Mouse (Mus musculus): ENCODE measurements around the gene Rab24. TPM values are rescaled to one million over a fixed set of nuclear protein-coding genes. Genes with fewer than 3 reads are reported as not detected.

Rab24 gene
- polyA plus RNA-seq, 1 experiment from 2014 or later = 94.0 TPM

DNA sequence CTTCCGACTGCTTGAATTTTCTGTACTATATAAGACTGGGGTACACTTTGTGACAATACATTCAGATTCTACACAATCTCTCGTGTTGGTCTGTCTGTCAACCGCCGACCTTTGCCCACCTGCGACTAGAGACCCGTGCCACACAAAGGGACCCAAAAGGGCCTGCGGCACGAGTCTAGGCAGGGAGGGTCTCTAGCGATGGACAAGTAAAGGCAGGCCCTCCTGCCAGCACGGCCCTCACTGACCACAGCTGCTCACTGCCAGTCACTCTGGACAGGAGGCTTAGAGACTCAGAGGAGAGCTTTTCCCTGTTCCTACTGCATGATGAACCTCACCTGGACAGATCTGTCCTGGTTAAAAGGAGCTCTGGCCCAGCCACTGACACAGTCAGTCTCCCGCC lies 20.7 kb upstream of the Rab24 start:
- in situ Hi-C loops (cut with MboI; ENCODE audit: low pct_unique_long_range_greater_than_20kb) = no loop called here
- ChIA-PET POLR2A (no interaction called here), CTCF (no interaction called here)
- no peak for ATAC-seq
- no peaks in the 10 kb centered on the region for H3K27me3 ChIP-seq
- no peak for TF ChIP-seq CTCF (IDR thresholded peaks at IDR 0.05)
- no peak for DNase-seq (ENCODE audit: low read depth, low spot score)

DNA sequence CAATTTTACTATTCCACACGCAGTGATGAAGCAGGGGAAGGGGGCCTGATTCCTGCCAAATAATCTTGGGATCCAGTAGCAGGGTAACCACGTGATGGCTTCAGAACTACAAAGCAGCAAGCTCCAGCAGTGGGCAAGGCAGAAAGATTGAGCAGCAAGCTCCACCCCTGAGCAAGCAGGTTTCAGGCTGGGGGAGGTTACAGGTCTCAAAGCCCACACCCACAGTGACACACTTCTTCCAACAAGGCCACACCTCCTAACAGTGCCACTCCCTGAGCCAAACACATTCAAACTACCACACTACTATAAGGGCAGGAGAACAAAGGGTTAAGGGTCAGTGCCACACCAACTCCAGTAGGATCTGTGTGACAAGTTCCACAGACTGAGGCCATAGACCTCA lies 17.5 kb upstream of the Rab24 start:
- in situ Hi-C loops (cut with MboI; ENCODE audit: low pct_unique_long_range_greater_than_20kb) = no loop called here
- ATAC-seq (no peak), DNase-seq (ENCODE audit: low read depth, low spot score) (no peak)
- H3K27me3 ChIP-seq = no peaks in the 10 kb centered on the region
- ChIA-PET POLR2A (interaction anchor here (0.5 kb wide), 1 partner anchor 82 kb away, joined by 3 read pairs; no protein-coding TSS in a partner anchor), CTCF (interaction anchor here (0.6 to 2.0 kb wide), 2 partner anchors 9 to 11 kb away, joined by 4 to 8 read pairs; no protein-coding TSS in a partner anchor)
- TF ChIP-seq CTCF (IDR thresholded peaks at IDR 0.05) = no peak

DNA sequence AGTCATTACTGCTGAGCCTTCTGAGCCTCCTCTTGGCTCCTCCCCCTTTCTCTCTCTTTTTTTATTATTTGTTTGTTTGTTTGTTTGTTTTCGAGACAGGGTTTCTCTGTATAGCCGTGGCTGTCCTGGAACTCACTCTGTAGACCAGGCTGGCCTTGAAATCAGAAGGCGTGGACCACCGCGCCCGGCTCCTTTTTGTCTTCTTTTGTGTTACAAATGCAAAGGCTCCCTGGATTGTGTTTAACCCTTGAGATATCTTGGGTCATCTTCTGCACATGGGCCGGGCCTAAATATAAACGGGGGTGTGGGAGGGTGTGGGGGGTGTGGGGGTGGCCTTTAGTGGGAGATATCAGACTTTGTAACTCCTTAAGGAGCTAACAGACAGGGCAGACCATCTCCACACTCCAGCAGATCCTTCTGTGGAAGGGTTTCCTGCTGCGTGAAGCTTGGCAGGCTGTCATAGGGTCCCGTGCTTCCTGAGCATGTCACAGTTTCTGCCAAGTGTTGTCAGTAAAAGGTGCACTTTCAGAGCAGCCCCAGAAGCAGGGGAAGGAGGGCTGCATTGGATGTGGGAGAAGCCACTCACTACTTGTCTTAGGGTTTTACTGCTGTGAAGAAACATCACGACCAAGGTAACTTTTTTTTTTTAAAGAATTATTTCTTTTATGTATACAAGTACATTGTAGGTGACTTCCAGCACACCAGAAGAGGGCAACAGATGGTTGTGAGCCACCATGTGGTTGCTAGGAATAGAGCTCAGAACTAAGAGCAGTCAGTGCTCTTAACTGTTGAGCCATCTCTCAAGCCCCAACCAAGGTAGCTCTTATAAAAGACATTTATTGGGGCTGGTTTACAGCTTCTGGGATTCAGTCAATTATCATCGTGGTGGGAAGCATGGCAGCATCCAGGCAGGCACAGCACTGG lies 16.6 kb upstream of the Rab24 start:
- TF ChIP-seq CTCF (IDR thresholded peaks at IDR 0.05) = no peak
- H3K27me3 ChIP-seq = no peaks in the 10 kb centered on the region
- ATAC-seq (no peak), DNase-seq (ENCODE audit: low read depth, low spot score) (no peak)
- ChIA-PET CTCF (interaction anchor here (2.0 kb wide), 1 partner anchor 10 kb away, joined by 8 read pairs; no protein-coding TSS in a partner anchor), POLR2A (interaction anchor here (0.5 to 0.6 kb wide), 2 partner anchors 83 to 344 kb away, joined by 3 read pairs; no protein-coding TSS in a partner anchor)
- in situ Hi-C loops (cut with MboI; ENCODE audit: low pct_unique_long_range_greater_than_20kb) = no loop called here

DNA sequence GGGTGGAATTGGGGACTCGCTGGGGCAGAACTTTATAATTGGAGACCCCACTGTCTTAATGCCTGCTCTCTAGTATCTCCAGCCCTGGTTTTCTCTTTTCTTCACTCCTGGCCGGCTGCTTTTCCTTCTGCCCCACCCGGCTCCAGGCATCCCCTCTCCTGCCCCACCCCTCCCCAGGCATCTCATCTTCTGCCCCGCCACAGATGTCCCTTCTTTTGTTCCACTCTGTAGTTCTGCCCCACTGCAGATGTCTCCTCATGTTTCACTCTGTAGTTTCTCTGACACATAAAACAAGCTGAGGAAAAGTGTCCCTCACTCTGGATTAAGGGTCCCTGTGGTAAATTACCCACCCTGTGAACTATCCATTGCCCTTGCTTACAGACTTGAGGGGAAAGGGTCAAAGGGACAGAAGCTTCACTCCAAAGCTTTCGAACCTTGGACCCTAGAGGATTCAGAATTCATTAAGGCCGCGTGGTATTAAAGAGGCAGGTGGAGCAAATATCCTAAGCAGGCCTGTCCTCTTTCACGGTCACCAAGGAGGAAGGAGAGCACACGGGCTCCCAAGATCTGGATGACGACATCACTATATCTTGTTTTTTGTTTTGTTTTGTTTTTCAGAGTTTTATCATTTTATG lies 15.7 kb upstream of the Rab24 start:
- no peak for ATAC-seq
- ChIA-PET POLR2A (interaction anchor here (0.6 kb wide), 1 partner anchor 345 kb away, joined by 3 read pairs; no protein-coding TSS in a partner anchor), CTCF (no interaction called here)
- H3K27me3 ChIP-seq = no peaks in the 10 kb centered on the region
- no peak for DNase-seq (ENCODE audit: low read depth, low spot score)
- TF ChIP-seq CTCF (IDR thresholded peaks at IDR 0.05) = no peak
- in situ Hi-C loops (cut with MboI; ENCODE audit: low pct_unique_long_range_greater_than_20kb) = no loop called here

DNA sequence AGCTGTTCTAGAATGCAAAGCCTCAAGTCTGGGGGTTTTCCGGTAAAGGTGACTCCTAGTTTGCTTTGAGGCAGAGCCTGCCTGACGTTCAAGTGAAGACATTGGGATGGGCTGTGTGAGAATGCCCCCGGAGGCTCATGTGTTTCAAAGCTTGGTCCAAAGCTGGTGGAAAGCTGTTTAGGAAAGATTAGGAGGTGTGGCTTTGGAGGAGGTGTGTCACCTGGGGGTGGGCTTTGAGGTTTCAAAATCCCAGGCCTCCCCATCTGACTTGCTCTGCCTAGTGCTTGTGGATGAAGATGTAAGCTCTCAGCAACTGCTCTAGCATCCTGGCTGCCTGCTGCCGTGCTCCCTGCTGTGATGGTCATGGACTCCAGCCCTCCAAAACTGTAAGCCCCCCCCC lies 14.0 kb upstream of the Rab24 start:
- CTCF ChIA-PET = interaction anchor here (0.7 to 1.1 kb wide), 2 partner anchors 13 to 47 kb away, joined by 3 read pairs; no protein-coding TSS in a partner anchor
- POLR2A ChIA-PET = no interaction called here
- no peak for DNase-seq (ENCODE audit: low read depth, low spot score)
- H3K27me3 ChIP-seq = no peaks in the 10 kb centered on the region
- in situ Hi-C loops (cut with MboI; ENCODE audit: low pct_unique_long_range_greater_than_20kb) = no loop called here
- no peak for TF ChIP-seq CTCF (IDR thresholded peaks at IDR 0.05)
- no peak for ATAC-seq

DNA sequence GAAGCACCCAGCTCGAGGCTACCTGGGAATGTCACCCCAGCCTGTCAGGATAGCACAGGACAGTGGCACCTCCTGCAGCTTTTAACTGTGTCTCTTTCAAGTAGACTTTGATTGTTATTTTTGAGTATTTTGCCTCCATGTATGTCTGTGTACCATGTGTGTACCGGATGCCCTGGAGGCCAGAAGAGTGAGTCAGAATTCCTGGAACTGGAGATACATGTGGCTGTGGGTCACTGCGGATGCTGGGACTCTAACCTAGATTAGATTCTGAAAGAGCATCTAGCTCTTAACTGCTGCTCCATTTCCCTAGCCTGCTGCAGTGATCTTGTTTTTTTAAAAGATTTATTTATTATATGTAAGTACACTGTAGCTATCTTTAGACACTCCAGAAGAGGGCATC lies 10.6 kb upstream of the Rab24 start:
- ATAC-seq (no peak), DNase-seq (ENCODE audit: low read depth, low spot score) (no peak)
- CTCF ChIA-PET = no interaction called here
- no peak for TF ChIP-seq CTCF (IDR thresholded peaks at IDR 0.05)
- in situ Hi-C loops (cut with MboI; ENCODE audit: low pct_unique_long_range_greater_than_20kb) = loop anchor here (5.0 kb wide), 1 partner anchor 185 kb away; no protein-coding TSS in a partner anchor
- POLR2A ChIA-PET = no interaction called here
- H3K27me3 ChIP-seq = no peaks in the 10 kb centered on the region

DNA sequence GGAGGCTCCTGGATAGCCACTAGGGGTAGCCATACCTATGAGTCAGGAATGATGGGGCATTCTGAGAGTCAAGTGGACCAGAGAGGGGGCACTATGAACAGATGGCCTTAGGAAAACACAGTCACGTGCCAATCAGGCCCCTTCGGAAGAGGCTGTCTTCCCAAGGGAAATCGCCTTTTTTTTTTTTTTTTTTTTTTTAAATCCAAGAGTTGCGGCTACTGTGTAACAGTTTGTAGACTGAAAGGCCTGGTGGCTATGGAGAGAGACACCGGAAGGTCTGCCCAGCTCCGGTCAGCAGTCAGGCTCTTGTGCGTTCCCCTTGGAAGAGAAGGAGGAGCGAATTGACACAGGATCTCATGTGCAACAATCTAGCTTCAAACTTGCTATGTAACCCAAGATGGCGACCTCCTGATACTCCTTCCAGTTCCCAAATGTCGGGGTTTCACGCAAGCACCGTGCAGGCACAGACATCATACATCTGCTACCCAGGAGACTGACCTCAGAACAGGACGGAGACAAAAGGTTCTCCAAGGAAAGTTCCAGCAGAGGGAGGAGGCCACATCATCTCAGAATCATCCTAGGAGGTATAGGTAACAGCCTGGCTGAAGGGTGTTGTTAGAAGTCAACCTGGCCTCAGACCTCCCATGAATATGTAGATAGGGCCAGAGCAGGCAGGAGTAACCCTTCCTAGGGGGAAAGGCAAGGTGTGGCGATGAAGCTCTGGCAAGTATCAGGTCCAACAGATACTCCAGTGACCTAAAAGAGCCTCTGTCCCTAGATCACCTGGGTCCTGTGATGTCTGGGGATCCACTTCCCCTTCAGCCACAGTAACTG lies 9.0 kb upstream of the Rab24 start:
- POLR2A ChIA-PET = interaction anchor here (0.7 kb wide), 2 partner anchors 29 to 212 kb away, joined by 4 read pairs; no protein-coding TSS in a partner anchor
- DNase-seq (ENCODE audit: low read depth, low spot score) = no peak
- no peak for ATAC-seq
- TF ChIP-seq CTCF (IDR thresholded peaks at IDR 0.05) = no peak
- in situ Hi-C loops (cut with MboI; ENCODE audit: low pct_unique_long_range_greater_than_20kb) = loop anchor here (5.0 kb wide), 1 partner anchor 187 kb away; no protein-coding TSS in a partner anchor
- H3K27me3 ChIP-seq = no peaks in the 10 kb centered on the region
- CTCF ChIA-PET = interaction anchor here (0.7 to 0.9 kb wide), 2 partner anchors 9 to 167 kb away, joined by 4 read pairs; no protein-coding TSS in a partner anchor

DNA sequence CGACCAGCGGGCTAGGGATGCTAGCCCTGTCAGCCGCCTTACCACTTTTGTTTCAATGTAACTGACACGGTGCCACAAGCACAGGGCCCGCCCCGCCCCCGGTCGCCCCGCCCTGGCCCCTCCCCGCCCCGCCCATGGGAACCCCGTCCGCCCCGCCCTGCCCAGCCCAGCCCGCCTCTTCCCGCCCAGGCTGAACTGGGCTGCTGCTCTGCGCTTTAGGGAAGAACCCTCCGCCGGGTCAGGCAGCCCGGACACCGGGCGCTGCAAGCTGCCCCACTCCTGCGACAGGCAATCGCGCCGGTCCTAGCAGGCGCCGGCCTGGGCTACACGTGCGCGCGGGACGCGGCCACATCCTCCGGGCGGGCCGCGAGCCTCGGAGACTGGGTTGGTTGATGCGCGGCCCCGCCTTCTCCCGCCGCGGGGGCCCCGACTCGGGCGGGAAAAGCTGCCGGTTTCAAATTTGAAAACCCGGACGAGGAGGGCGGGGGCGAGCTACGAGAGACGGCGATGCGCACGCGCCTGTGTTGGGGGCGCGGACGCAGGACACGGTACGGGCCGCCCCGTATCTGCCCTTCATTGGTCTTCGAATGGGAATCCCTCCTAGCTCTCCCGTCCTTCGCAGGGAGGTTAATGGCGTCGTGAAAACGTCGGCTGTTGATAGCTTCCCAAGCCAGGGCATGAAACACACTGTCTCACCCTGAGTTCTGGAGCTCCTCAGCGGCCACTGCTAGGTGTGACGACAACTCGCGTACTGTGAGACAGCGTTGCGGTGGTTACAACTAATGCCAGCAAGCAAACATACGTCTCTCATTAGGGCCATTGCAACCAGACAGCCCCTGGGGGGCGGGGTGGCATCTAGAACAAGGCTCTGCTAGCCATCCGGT lies 8.2 kb upstream of the Rab24 start, which contains the start of gene Mxd3:
Gene Mxd3, minus strand, starts transcription at position 141 of the 884 bp plus-strand sequence.
- CTCF ChIA-PET = interaction anchor here (0.9 to 1.5 kb wide), 2 partner anchors 10 to 41 kb away, joined by 3 to 4 read pairs; no protein-coding TSS in a partner anchor

More for the DNA sequence above, 8.2 kb upstream of the Rab24 start, which contains the start of gene Mxd3:
- ATAC-seq (peak; percentile 70), DNase-seq (ENCODE audit: low read depth, low spot score) (no peak)
- TF ChIP-seq CTCF (IDR thresholded peaks at IDR 0.05) = no peak
- POLR2A ChIA-PET = interaction anchor here (0.9 kb wide), 2 partner anchors 9 to 185 kb away, joined by 3 to 5 read pairs; partner anchors contain the start of gene Prelid1
- no peaks in the 10 kb centered on the region for H3K27me3 ChIP-seq
- in situ Hi-C loops (cut with MboI; ENCODE audit: low pct_unique_long_range_greater_than_20kb) = loop anchor here (5.0 kb wide), 1 partner anchor 187 kb away; no protein-coding TSS in a partner anchor
